Mouse (Mus musculus) cerebellum, adult 9-11 months (tissue): ENCODE results near the gene Olfr716.
"Not testable (repeated sequence)": the region's sequence is repeated elsewhere in the genome, so short reads cannot be mapped to it uniquely, and the experiment has no call there.

Experiments
- DNase-seq: peaks from one replicate; pipeline ENCODE4 v3.0.0; 2022

Olfr716 gene

DNA sequence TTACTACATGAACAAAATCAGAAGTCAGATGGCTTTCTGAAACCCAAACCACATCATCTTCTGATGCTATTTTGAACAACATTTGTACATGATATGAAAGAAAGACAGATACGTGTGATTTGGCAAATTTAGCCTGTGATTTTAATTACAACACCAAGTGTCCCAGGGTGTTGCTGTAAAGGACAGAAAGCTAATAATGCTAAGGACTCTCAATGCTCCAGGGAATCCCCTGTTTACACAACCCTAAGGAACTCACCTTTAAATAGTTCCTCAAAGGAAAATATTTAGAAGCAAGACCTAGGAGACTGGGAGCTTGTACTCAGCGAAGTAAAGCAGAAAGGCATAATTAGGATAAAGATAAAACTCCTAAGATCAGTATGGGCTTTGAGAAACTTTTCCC is at the start of gene Olfr716:
Gene Olfr716 (plus strand): TSS at position 301 of the 400 bp plus-strand sequence.
- not testable (repeated sequence) for DNase-seq

DNA sequence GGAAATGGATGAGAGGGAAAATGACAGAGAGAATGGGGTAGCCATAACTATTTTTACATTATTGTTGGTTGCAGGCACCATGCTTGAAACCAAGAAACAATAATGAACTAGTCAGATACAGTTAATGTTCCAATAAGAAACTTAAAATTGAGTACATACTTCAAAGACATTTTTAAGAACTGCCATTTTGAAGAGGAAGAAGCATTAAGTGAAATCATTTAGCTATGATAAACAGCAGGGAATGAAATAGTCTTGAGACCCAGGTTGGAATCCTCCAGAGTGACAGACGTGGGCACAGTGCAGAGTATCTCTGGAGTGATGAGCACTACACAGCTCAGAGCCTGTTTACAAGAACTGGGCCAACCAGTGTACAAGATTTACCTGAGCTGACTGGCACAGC is 45.2 kb upstream of the Olfr716 start, which contains the start of gene Olfr17:
Gene Olfr17 (plus strand): TSS at position 301 of the 400 bp plus-strand sequence.
- no peak for DNase-seq

DNA sequence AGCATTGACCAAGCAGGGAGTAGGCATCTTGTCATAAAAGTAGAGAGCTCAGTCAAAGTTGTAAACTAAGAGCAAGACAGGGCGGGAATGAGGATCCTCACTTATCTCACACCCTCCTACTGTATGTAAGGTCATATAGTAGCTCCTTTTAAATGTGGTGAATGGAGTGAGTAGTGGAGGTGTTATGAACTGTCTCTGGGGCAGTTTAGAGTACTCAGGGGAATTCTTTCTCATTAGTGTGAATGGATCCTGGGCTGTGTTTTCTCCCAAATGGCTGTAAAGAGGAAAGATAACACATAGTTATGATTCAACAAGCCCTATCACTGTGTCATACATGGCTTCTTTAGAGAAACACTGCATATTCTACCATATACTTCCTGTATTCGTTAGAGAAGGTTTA is 27.9 kb upstream of the Olfr716 start, which contains the start of gene Olfr715b:
Gene Olfr715b (minus strand): TSS at position 101 of the 400 bp plus-strand sequence.
- not testable (repeated sequence) for DNase-seq

DNA sequence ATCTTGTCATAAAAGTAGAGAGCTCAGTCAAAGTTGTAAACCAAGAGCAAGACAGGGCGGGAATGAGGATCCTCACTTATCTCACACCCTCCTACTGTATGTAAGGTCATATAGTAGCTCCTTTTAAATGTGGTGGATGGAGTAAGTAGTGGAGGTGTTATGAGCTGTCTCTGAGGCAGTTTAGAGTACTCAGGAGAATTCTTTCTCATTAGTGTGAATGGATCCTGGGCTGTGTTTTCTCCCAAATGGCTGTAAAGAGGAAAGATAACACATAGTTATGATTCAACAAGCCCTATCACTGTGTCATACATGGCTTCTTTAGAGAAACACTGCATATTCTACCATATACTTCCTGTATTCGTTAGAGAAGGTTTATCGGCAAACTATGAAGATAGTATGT is 7.1 kb upstream of the Olfr716 start, which contains the start of gene Olfr715:
Gene Olfr715 (minus strand): TSS at position 101 of the 400 bp plus-strand sequence.
- DNase-seq: not testable (repeated sequence)

DNA sequence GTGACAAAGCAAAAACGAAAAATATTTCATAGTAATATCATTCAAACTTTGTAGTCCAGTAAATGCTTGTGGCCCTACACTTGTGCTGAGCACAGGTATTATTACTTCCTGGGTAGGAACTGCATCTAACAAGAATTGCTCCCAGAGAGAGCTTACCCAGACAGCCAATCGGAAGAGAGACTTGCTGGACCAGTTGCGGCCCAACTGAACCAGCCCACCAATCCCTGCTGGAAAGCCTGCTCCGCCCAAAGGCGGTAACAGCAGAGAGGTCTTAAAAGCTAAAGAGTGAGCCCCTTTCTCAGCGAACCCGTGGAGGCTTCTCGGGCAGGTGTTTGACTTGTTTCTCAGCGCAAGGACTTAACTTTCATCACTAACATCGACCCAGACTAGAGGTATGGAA is 28.6 kb downstream of the Olfr716 start, which contains the start of gene Nlrp14:
Gene Nlrp14 (plus strand): TSS at position 301 of the 400 bp plus-strand sequence.
- DNase-seq: no peak

DNA sequence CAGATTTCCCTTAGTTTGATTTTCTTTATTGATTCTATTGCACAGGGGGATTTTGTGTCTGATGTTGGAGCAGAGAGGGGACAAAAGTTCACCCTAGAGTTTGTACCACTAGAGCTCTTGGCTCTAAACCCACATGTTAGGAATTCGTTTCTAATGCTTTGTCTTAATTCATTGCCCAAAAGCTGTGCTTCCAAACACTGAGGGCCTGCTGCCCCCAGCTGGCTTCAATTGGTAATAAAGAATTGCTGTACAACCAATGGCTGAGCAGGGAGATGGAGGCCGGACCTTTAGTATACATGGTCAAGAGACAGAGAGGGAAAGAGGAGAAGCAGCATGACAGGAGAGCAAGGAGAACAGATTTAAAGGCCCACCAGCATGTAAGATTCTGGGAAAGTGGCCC is 42.3 kb downstream of the Olfr716 start:
- no peak for DNase-seq
